ENCODE assay signal across 10 mouse cellular contexts in genomic region chr4:119931923-119932322, GRCm38 (mm10).
DNase-seq lines count a peak whose midpoint lies in the region; ATAC-seq lines count a peak whose summit lies in the region.
"Had no signal": no experiment of that assay in that cellular context is flagged by ENCODE, and none has a peak within 500 bp of the region (broad histone marks: within the 10 kb centered on the region; RNA-seq: fewer than 3 reads in every experiment).

No protein-coding gene starts in this region.

- 19% methylated on average over 8 of the region's 8 CpGs for WGBS in forebrain, embryonic 13.5 days
- WGBS in midbrain, embryonic 11.5 days: 24% methylated on average over 8 of the region's 8 CpGs

- 0 out of 2 replicates have a peak overlapping the region, but pooled peaks have one; percentile 45 for H3K27ac ChIP-seq in forebrain, embryonic 13.5 days
- no peak overlapping the region; the same call in 1 of the 2 replicates for H3K27ac ChIP-seq in midbrain, embryonic 11.5 days (ENCODE audit: low read depth, low read length)
- H3K27ac ChIP-seq: embryonic facial prominence, embryonic 13.5 days had no signal

- no peak overlapping the region for H3K4me2 ChIP-seq in forebrain, embryonic 13.5 days
- no peak overlapping the region for H3K4me2 ChIP-seq in midbrain, embryonic 11.5 days
- H3K4me2 ChIP-seq: embryonic facial prominence, embryonic 13.5 days had no signal

- no peak overlapping the region for H3K9ac ChIP-seq in forebrain, embryonic 13.5 days
- H3K9ac ChIP-seq in midbrain, embryonic 11.5 days (ENCODE audit: low read length): no peak overlapping the region
- H3K9ac ChIP-seq: embryonic facial prominence, embryonic 13.5 days had no signal

- peak; percentile 78; the same call in 1 of the 2 replicates for ATAC-seq in forebrain, embryonic 13.5 days
- peak; percentile 88 for ATAC-seq in midbrain, embryonic 11.5 days (ENCODE audit: low FRiP score)
- no peak for ATAC-seq in megakaryocyte progenitor cell, adult 5-6 weeks (replicated peaks; ENCODE audit: poor library complexity)

- H3K4me1 ChIP-seq in forebrain, embryonic 13.5 days: peaks cover 22% of the 10 kb centered on the region
- H3K4me1 ChIP-seq in midbrain, embryonic 11.5 days (ENCODE audit: control insufficient read depth, insufficient read depth, low read length): peaks cover 16% of the 10 kb centered on the region
- H3K4me1 ChIP-seq: embryonic facial prominence, embryonic 13.5 days had no signal

- no peaks in the 10 kb centered on the region for H3K9me3 ChIP-seq in forebrain, embryonic 13.5 days (replicated peaks)
- no peaks in the 10 kb centered on the region for H3K9me3 ChIP-seq in midbrain, embryonic 11.5 days (ENCODE audit: control insufficient read depth, low read length)
- H3K9me3 ChIP-seq: embryonic facial prominence, embryonic 13.5 days had no signal

- no peaks in the 10 kb centered on the region for H3K36me3 ChIP-seq in forebrain, embryonic 13.5 days (ENCODE audit: poor library complexity, severe bottlenecking)
- no peaks in the 10 kb centered on the region for H3K36me3 ChIP-seq in midbrain, embryonic 11.5 days (ENCODE audit: control insufficient read depth, insufficient read depth, low read length)
- H3K36me3 ChIP-seq: embryonic facial prominence, embryonic 13.5 days had no signal

- no peak overlapping the region for H3K4me3 ChIP-seq in forebrain, embryonic 13.5 days
- no peak overlapping the region for H3K4me3 ChIP-seq in midbrain, embryonic 11.5 days (ENCODE audit: low read depth, low read length)
- H3K4me3 ChIP-seq: embryonic facial prominence, embryonic 13.5 days had no signal

- H3K27me3 ChIP-seq in forebrain, embryonic 13.5 days: no peaks in the 10 kb centered on the region
- H3K27me3 ChIP-seq in midbrain, embryonic 11.5 days (ENCODE audit: control insufficient read depth, insufficient read depth, low read length): no peaks in the 10 kb centered on the region
- H3K27me3 ChIP-seq: embryonic facial prominence, embryonic 13.5 days; Patski had no signal

- DNase-seq in Muller cell, postnatal 12 days (ENCODE audit: inconsistent ontology term): peak; percentile 57
- DNase-seq in cerebellum, adult 11-12 months: peak; percentile 86
- DNase-seq in midbrain, embryonic 11.5 days (ENCODE audit: low spot score, missing footprints): peak; percentile 87
- DNase-seq in thymus, postnatal 0 days (ENCODE audit: low spot score): no peak
- no peak for DNase-seq in thymus, postnatal 4 days
- DNase-seq in heart, adult 11 months: no peak

Comparison
In these comparisons a context has a peak if more than half of its experiments do, and no peak if none do; other contexts are left out.
1. DNase-seq: peak in Muller cell, postnatal 12 days (single experiment), cerebellum, adult 11-12 months (single experiment) and midbrain, embryonic 11.5 days (single experiment); none in thymus, postnatal 0 days (single experiment), thymus, postnatal 4 days (single experiment) and heart, adult 11 months (single experiment).